Mouse (Mus musculus) adrenal gland, postnatal 36 days (tissue): ENCODE measurements around the gene Nckap1. TPM values are rescaled to one million over a fixed set of nuclear protein-coding genes. Genes with fewer than 3 reads are reported as not detected.
"Not testable (repeated sequence)": the region's sequence is repeated elsewhere in the genome, so short reads cannot be mapped to it uniquely, and the experiment has no call there.

Experiments used
- DNase-seq, 2 experiments: peaks; one replicate each; pipeline ENCODE4 v3.0.0; 2021; ENCODE audit warnings: mixed read lengths in 1 of 2
- total RNA-seq, 2 experiments: library from RNA; stranded (reverse); gene quantifications; 2 replicates each; pipeline ENCODE4 v1.2.3; 2021

The Nckap1 gene
- total RNA-seq, 2 experiments from 2014 or later: 144 to 180 TPM

DNA sequence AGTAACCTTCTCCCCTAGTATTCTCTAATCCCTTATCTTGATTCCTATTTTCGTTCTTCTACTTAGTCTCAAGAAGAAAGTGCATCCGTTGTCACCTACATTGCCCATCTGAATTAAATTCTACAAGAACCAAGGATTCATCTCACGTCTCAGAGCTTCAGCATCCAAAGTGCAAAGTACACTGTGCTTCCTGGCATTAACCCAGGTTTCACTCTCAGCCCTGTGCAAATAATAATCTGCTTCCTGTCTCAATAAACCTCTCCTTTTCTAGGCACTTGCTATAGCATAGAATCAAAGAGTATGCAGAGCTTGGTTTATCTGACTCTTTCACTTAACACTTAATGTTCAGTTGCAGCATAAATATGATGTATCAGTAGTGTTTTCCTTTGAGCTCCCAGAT, 19.7 kb downstream of the Nckap1 start:
- no peak for DNase-seq

DNA sequence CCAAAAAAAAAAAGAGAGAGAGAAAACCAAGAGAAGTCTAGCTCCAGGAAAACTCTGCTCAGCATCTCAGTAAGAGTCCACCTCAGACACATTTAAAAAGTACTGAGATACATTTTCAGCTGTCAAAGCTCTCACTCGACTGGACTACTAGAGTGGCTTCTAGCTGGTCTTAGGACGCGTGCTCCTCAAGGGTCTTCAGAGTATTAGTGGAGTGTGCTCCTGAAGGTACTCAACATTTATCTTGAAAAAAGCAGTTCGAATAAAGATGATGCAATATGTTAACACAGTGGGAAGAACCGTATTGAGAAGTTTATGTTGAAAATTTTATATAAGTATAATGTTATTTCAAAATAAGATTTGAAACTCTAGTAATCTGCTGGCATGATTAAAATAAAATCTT, 20.4 kb downstream of the Nckap1 start:
- DNase-seq: no peak

DNA sequence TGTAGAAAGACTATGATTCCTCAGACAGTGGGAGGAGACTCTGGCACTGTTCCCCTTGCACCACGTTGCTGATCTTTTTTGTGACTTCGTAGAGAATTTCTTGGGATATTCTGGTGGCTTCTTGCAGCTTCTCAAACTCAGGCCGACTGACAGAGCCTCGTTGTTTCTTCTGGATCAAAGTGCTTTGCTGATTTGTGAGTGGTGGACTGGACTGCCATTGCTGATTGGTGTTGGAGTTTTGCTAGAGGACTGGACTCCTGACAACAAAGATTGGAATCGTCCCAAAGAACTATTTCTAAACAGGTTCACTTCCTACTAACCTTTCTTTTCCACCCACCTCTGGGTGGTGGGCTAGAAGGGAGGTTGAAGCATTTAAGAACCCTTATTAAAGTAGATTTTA, 21.5 kb downstream of the Nckap1 start:
- DNase-seq: no peak

DNA sequence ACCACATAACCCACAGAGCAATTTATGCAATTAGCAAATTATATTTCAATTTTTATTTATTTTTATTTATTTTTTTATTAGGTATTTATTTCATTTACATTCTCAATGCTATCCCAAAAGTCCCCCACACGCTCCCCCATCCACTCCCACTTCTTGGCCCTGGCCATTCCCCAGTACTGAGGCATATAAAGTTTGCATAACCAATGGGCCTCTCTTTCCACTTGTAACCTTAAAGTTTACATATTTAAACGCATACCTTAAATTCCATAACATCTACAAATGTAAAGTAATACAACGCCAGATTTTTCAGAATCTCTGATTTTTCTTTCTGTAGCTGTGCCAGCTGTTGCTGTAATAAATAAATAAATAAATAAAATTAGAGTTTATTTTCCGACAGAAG, 26.7 kb downstream of the Nckap1 start:
- DNase-seq: no peak

DNA sequence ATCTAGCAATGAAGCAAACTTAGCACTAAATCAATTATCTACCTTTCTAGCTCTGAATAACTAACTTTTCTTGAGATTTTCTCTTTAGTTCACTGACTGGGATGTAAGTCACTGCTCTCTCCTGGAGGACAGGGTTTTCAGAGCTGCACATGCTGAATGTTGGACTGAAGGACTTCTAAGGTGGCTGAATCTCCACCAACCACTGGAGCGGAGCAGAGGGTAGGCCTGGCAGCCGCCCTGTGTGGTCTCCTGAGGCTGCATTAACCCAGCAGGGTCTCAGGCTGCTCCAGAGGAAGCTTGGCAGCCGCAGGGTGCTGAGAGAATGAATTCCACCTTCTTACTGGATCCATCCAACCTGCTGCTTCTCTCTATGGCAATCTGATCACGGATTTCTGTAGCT, 31.5 kb downstream of the Nckap1 start:
- DNase-seq: no peak

DNA sequence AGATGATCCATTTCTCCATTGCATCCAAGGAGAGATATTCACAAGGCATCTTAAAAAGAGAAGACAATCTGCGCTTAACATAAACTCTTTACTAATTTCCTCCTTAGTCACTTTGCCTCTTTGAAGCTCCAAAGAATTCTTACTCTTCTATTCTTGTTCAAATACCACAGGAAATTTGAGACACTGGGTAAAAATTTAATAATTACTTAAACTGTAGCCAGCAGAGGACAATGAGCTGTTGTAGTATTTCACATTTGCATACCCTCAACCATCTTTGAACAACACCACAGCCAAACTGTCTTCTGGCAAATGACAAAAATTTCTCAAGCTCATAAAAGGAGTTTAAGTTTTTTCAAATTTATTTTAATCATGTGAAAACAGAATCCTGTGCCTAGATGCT, 33.3 kb downstream of the Nckap1 start:
- no peak for DNase-seq

DNA sequence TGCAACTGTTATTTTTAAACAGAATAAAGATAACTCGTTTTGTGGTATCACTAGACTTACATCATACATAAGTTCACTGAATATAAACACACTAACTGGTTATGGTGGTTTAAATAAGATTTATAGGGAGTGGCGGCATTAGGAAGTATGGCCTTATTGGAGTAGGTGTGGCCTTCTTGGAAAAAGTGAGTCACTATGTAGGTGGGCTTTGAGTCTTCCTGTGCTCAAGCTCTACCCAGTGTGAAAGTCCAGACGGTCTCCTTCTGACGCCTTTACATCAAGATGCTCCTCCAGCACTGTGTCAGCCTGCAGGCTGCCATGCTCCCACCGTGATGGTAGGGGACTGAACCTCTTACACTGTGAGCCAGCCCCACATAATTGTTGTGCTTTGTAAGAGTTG, 38.4 kb downstream of the Nckap1 start:
- no peak for DNase-seq

DNA sequence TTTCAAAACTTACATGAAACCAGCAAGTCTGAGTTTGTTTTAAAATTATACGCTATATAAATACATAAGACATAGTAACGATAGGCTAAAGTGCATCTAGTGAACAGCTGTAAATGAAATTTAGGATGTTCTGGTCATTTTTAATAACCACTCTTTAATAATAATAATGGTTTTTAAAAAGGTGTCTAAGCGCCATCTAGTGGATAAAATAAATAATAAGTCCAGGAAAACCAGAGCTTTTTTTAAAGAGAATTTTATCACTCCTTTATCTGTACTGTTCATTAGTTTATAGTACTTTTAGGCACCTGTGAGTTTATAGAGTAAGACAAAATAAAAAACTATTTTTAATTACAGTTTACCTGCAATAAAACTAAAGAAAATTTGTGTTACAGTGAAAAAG, 44.0 kb downstream of the Nckap1 start:
- no peak for DNase-seq

DNA sequence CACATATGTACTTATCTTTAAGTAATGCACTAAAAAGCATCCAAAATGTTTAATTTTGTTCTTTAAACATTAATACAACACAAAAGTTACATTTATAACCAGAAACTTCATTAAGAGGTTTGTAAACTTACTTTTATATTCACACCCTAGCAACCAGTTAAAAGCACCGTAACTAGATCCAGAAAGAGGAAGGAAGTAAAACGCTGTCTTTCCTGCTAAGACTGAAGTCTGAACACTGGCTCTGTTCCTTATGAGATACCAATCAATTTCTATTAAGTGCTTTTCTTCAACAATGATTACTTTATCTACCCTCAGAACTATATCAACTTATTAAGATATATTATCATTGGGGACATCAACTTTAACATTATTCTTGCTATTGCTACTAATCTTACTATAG, 44.6 kb downstream of the Nckap1 start:
- no peak for DNase-seq

DNA sequence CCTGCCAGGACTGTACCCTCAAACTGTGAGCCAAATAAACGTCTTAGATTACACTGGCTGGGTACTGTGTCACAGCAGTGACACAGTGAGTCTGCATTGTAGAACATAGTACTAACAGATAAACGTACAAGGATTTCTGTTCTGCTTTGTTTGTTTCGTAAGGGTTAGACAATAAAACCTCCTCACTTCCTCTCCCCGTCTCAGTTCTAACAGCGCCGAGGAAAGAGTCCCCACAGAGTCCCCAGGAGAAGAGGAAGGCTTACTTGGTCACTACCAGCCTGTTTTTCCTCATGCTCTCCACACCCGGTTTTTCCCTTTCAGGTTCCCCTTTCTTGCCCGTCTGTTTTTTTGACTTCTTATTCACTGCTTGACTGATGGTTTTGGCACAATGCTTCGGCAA, 56.9 kb downstream of the Nckap1 start:
- no peak for DNase-seq

DNA sequence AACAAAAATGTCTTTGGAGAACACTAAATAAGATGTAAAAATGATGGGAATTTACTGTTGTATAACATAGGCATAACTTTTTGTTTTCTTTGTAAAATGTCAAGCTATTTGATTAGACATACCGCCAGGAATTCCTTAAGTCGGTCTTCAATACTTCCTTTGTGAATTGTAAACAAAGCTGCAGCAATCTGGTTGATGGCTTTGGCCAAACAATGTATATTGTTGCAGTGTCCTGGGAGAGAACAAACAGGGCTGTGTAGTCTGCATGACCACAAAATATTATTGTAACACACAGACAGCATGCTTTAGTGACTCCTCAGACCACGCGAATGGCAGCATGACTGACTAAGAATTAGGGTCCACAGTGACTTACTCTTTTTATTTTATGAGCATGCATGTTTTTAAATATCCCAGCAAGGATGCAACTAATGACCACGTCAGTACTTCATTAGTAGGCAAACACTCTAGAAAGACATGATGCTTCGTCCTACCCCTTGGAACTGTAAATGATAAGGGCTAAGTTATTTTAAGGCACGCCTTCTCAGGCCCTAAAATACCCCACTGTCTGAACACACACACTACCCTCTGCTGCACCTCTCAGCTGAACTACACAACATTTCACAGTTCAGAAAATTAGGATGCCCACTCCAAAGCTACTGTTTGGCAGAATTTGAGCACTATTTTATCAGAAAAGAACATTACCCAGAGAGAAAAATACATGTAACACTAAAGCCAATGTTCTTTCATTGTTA, 75.0 kb downstream of the Nckap1 start:
- no peak for DNase-seq

DNA sequence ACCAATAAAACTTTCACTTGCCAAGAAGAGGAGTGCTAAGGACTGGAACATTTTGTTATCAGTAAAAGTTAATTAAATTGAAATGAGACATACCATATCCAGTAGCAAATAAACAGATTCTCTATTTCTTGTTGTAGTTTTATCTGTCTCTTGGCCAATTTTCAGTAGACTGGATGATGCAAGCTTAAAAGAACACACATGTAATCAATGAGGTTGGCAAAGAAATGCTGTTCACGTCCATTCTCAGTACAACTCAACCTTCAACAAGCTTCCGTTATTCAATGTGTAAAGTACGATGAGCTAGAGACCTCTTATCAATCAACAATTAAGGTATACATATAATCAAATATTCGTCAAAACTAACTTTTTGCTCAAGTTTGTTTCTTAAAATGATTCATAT, 79.0 kb downstream of the Nckap1 start:
- no peak for DNase-seq

DNA sequence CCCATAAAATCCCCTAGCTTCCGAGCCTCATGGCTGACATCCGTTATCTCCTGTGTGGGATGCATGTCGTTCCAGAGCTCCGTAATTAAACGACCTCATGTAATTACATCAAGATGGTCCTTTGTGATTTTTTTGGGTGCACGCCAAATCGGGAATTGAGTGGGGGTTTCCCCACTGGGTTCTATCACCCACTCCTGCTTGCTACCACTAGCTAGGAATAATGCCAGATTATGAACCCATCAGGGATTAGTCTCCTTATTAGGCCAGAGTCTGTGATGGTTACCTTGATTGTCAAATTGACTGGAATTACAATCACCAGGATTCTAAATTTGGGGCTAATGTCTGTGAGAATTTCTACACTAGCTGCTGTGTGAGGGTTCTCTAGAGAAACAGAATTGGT, 85.9 kb downstream of the Nckap1 start:
- not testable (repeated sequence) for DNase-seq

DNA sequence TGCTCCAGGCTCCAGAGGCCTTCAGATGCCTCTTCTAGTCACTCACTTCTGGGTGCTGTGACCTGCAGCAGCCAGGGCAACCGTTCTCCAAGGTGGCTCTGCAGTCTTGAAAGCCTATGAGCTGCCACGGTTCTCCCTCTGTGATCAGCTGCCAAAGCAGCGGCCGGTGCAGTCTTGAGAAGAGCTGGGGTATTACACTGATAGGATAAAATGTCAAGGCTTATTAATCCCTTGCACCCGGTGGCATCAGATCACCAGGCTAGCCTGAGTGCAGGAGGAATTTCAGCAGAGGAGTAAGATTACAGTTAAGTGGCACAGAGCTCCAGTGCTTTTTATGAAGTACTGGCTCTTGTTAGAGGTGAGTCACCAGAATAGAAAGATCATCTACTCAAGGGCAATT, 94.3 kb downstream of the Nckap1 start:
- DNase-seq: peak; percentile 69 to 82

DNA sequence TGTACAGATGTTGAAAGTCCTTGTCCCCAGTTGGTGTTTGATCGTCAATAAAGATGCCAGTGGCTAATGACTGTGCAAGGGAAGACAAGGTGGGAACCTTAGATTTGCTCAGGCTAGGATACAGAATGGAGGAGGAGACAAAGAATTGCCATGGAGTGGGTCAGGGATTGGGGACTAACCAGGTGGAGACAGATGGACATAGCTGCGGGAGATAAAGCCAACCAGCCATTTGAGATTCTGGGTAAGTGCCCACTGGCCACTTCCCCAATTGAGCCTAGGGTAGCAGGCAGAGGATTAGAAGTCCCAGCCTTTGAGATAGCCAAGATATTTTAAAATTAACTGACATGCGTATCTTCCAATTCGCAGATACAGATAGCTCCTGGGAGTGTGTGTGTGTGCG, 96.2 kb downstream of the Nckap1 start:
- no peak for DNase-seq

DNA sequence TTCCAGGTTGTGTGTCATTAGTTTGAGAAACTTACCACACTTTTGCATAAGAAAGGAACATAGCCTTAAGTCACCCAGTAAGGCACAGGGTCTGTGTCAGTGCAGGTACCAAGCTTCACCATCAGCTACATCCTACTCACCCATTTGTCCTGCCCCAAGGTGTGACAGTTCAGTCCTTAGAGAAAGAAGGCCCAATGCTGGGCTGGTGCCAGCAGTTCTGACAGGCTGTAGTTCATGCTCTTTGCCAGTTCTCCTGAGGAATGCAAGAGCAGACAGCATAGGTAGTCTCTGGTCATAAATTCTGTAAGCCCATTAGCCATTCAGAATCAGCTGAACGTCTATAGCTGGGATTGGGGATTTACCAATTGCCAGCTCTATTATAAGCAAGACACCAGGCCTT, 105.3 kb downstream of the Nckap1 start:
- peak in 1 of 2 experiments; percentile 12 for DNase-seq

DNA sequence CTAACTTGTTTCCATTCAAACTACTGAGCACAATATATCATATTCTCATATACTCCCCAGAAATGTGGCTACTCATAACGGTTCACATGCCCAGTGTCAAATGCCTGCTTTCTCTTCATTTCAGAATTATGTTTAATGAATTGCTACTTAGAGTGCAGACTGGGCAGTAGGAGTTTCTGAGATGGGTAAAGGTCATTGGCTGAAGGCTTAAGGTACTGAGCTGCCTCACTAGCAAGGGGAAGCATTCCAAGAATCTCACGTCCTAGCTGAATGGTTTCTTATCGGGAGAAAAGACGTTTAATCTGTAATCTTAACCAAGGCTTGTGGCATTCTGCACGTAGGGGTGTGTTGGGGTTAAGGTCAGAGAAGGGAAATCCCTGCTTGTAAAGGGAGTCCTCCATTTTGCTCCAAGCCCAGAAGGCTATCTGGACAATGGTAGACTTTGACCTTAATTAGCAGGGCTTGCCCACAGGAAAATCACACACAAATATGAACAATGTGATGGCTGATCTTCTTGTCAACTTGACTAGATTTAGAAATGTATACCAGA, 106.9 kb downstream of the Nckap1 start:
- DNase-seq: no peak

DNA sequence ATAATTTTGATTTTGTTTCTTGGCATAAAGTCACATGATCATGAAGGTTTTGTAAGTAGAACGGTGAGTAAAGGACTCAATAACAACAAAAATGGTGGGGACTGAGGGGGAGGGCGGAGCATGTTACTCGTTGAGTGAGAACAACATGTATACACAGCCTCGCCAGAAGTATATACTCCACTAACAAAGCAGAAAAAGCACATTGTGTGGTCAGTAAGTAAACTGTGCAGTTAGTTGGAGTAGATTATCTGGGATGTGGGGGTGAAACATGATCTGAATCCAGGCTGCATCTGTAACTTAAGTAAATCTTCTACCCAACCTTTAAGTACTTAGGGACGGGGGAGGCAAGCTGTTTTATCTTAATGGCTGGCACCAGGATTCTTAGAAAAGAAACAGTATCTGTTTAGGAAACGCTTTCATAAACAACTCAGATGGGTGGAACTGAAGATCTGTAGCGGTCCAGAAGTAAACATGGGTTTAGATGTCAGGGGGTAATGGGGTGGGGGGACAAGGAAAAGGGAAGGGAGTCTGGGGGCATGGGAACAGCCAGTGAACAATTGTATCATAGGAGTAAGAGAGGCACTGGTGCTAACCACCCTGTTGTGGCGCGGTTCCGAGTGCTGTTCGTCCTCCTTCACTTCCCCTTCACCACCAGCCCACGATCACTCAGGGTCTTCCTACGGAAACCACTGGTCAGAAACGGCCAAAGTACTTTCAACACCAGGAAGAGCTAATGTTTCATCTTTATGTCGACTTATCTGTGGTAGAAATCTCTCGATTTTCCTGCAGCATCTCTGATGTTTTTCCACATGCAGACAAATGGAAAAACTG, 115.0 kb downstream of the Nckap1 start:
- no peak for DNase-seq

DNA sequence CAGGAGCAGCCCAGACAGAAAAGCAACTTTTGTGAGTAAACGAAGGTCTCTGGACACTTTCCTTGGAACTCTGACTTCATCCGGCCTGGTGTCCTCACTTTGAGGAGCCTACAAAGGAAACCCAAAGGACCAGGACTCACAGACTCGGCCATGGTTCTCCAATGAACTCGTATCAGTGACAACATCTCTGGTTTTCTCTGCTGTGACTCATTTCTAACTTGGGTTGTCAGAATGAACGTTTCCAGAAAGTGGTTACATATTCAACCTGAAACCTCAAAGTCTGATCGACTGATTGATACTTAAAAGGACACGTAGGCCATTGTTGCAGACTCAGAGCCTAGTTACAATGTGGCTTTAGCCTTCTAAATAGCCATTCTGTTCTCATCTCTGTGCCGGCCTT, 119.4 kb downstream of the Nckap1 start:
- DNase-seq: no peak
